Mouse (Mus musculus) bone marrow, adult 2 months (tissue): Measurements from ENCODE around the gene Fdxr.

Source experiments
- CTCF ChIP-seq: fragments of 200-500 bp; IDR thresholded peaks from 2 replicates; pipeline ENCODE4 v1.5.1; 2011; ENCODE audit warnings: low read length, control low read depth; ENCODE audit not compliant: control insufficient read depth, insufficient read depth
- POLR2A ChIP-seq: fragments of 200-500 bp; IDR thresholded peaks from 2 replicates; pipeline ENCODE4 v1.6.1; 2011; ENCODE audit warnings: low read depth, mild to moderate bottlenecking, control low read depth, low read length, borderline replicate concordance; ENCODE audit not compliant: control insufficient read depth

- no peak for TF ChIP-seq POLR2A
- TF ChIP-seq CTCF: no peak
Measured at GRCm38 (mm10) chr11:115287386-115287785, 10.5 kb upstream of the Fdxr start.
